In genomic region chrX:143881806-143882468, GRCm38 (mm10) we compare ENCODE assay signal across 11 mouse cellular contexts. TPM values are rescaled to one million over a fixed set of nuclear protein-coding genes. Genes with fewer than 3 reads are reported as not detected.
DNase-seq lines count a peak whose midpoint lies in the region; ATAC-seq and TF ChIP-seq lines count a peak whose summit lies in the region.
"Had no signal": no experiment of that assay in that cellular context is flagged by ENCODE, and none has a peak within 500 bp of the region (broad histone marks: within the 10 kb centered on the region; RNA-seq: fewer than 3 reads in every experiment).

No protein-coding gene starts in this region.

- WGBS in forebrain, embryonic 13.5 days = 63% methylated on average over 4 of the region's 4 CpGs
- WGBS in forebrain, embryonic 10.5 days = 81% methylated on average over 4 of the region's 4 CpGs
- WGBS in neural tube, embryonic 14.5 days = 64% methylated on average over 4 of the region's 4 CpGs
- WGBS in neural tube, embryonic 15.5 days = 55% methylated on average over 4 of the region's 4 CpGs
- WGBS in olfactory bulb, adult 2 months = 39% methylated on average over 4 of the region's 4 CpGs

- H3K9me3 ChIP-seq in forebrain, embryonic 13.5 days (replicated peaks) = no peaks in the 10 kb centered on the region
- H3K9me3 ChIP-seq in forebrain, embryonic 10.5 days = no peaks in the 10 kb centered on the region
- no peaks in the 10 kb centered on the region for H3K9me3 ChIP-seq in neural tube, embryonic 14.5 days (ENCODE audit: control insufficient read depth, low read length)
- no peaks in the 10 kb centered on the region for H3K9me3 ChIP-seq in neural tube, embryonic 15.5 days (replicated peaks)

- 0 out of 2 replicates have a peak, but pooled peaks cover 2% of the 10 kb centered on the region for H3K36me3 ChIP-seq in forebrain, embryonic 13.5 days (ENCODE audit: poor library complexity, severe bottlenecking)
- no peaks in the 10 kb centered on the region for H3K36me3 ChIP-seq in forebrain, embryonic 10.5 days (replicated peaks)
- no peaks in the 10 kb centered on the region for H3K36me3 ChIP-seq in neural tube, embryonic 14.5 days (ENCODE audit: control insufficient read depth, insufficient read depth, low read length)
- H3K36me3 ChIP-seq in neural tube, embryonic 15.5 days = no peaks in the 10 kb centered on the region; the same call in 1 of the 2 replicates

- ATAC-seq in forebrain, embryonic 13.5 days = peak; percentile 76
- ATAC-seq in neural tube, embryonic 14.5 days (ENCODE audit: low read depth) = 0 out of 2 replicates have a peak, but pooled peaks have one; percentile 32
- no peak for ATAC-seq in neural tube, embryonic 15.5 days (ENCODE audit: low FRiP score)

- peaks cover 22% of the 10 kb centered on the region for H3K4me1 ChIP-seq in forebrain, embryonic 13.5 days
- H3K4me1 ChIP-seq in forebrain, embryonic 10.5 days = no peaks in the 10 kb centered on the region
- H3K4me1 ChIP-seq in neural tube, embryonic 14.5 days (ENCODE audit: control insufficient read depth, insufficient read depth, low read length) = no peaks in the 10 kb centered on the region
- no peaks in the 10 kb centered on the region; the same call in 1 of the 2 replicates for H3K4me1 ChIP-seq in neural tube, embryonic 15.5 days
- peaks cover 3% of the 10 kb centered on the region; the same call in 1 of the 2 replicates for H3K4me1 ChIP-seq in olfactory bulb, adult 2 months (ENCODE audit: control insufficient read depth, insufficient read depth, low read length)

- DNase-seq in forebrain, embryonic 10.5 days (ENCODE audit: extremely low spot score, low spot score) = no peak
- peak; percentile 3 for DNase-seq in kidney, postnatal 10 days
- no peak for DNase-seq in kidney, adult 18-20 months
- no peak for DNase-seq in B cell, adult 2 months
- DNase-seq: adrenal gland, postnatal 36 days; right cerebral cortex, adult 18-20 months; thymus, adult 18-20 months had no signal

- TF ChIP-seq CTCF in olfactory bulb, adult 2 months (IDR thresholded peaks at IDR 0.05; ENCODE audit: insufficient read depth, low read depth, low read length) = no peak

- H3K4me3 ChIP-seq in forebrain, embryonic 13.5 days = no peak overlapping the region
- no peak overlapping the region for H3K4me3 ChIP-seq in forebrain, embryonic 10.5 days
- H3K4me3 ChIP-seq in neural tube, embryonic 14.5 days (ENCODE audit: low read depth, low read length) = no peak overlapping the region
- H3K4me3 ChIP-seq in neural tube, embryonic 15.5 days (replicated peaks) = no peak overlapping the region
- no peak overlapping the region for H3K4me3 ChIP-seq in olfactory bulb, adult 2 months (ENCODE audit: insufficient read depth, low read depth, low read length)

- 0 out of 2 replicates have a peak overlapping the region, but pooled peaks have one; percentile 54 for H3K27ac ChIP-seq in forebrain, embryonic 13.5 days
- H3K27ac ChIP-seq in forebrain, embryonic 10.5 days = no peak overlapping the region
- no peak overlapping the region for H3K27ac ChIP-seq in neural tube, embryonic 14.5 days (ENCODE audit: low read depth, low read length)
- no peak overlapping the region for H3K27ac ChIP-seq in neural tube, embryonic 15.5 days (replicated peaks)
- H3K27ac ChIP-seq in olfactory bulb, adult 2 months (ENCODE audit: insufficient read depth, low read depth, low read length) = 0 out of 2 replicates have a peak overlapping the region, but pooled peaks have one; percentile 20

- no peak for TF ChIP-seq POLR2A in olfactory bulb, adult 2 months (IDR thresholded peaks at IDR 0.05; ENCODE audit: insufficient read depth, low read depth, low read length)

- no peak overlapping the region for H3K9ac ChIP-seq in forebrain, embryonic 13.5 days
- H3K9ac ChIP-seq in neural tube, embryonic 14.5 days (replicated peaks; ENCODE audit: low read depth, low read length) = no peak overlapping the region
- no peak overlapping the region for H3K9ac ChIP-seq in neural tube, embryonic 15.5 days (replicated peaks)

- no peak overlapping the region for H3K4me2 ChIP-seq in forebrain, embryonic 13.5 days
- H3K4me2 ChIP-seq in neural tube, embryonic 14.5 days (ENCODE audit: low read depth, low read length) = no peak overlapping the region
- H3K4me2 ChIP-seq in neural tube, embryonic 15.5 days = no peak overlapping the region

- peaks cover 4% of the 10 kb centered on the region; the same call in 1 of the 2 replicates for H3K27me3 ChIP-seq in forebrain, embryonic 13.5 days
- H3K27me3 ChIP-seq in forebrain, embryonic 10.5 days (ENCODE audit: poor library complexity, severe bottlenecking) = peaks cover 77% of the 10 kb centered on the region
- no peaks in the 10 kb centered on the region for H3K27me3 ChIP-seq in neural tube, embryonic 14.5 days (ENCODE audit: control insufficient read depth, insufficient read depth, low read length)
- H3K27me3 ChIP-seq in neural tube, embryonic 15.5 days (replicated peaks) = no peaks in the 10 kb centered on the region

RNA-seq across cellular contexts. Expression of gene Dcx, which starts 51.2 kb away (rescaled TPM):
- polyA plus RNA-seq in forebrain, embryonic 13.5 days (2015; fragmentation: Nextera tagmentation; extraction: Ambion mirVana) = 196 and 206 TPM in 2 replicates
- polyA plus RNA-seq in forebrain, embryonic 10.5 days (2016; fragmentation: Nextera tagmentation; extraction: Ambion mirVana) = 9.8 and 17.4 TPM in 2 replicates
- polyA plus RNA-seq in neural tube, embryonic 14.5 days (2014; fragmentation: Nextera tagmentation; extraction: Ambion mirVana) = 348 and 397 TPM in 2 replicates
- 220 and 254 TPM in 2 replicates for polyA plus RNA-seq in neural tube, embryonic 15.5 days (2015; fragmentation: Nextera tagmentation; extraction: Ambion mirVana)
- polyA plus RNA-seq in olfactory bulb, adult 2 months (2012; ENCODE audit: insufficient read depth, insufficient read length, low replicate concordance, missing spikeins) = 74.2 and 222 TPM in 2 replicates

RNA-seq across cellular contexts. Expression of gene Capn6, which starts 54.7 kb away (rescaled TPM):
- polyA plus RNA-seq in forebrain, embryonic 13.5 days (2015; fragmentation: Nextera tagmentation; extraction: Ambion mirVana) = 2.6 and 4.7 TPM in 2 replicates
- polyA plus RNA-seq in forebrain, embryonic 10.5 days (2016; fragmentation: Nextera tagmentation; extraction: Ambion mirVana) = 19.3 and 19.9 TPM in 2 replicates
- 2.5 and 2.6 TPM in 2 replicates for polyA plus RNA-seq in neural tube, embryonic 14.5 days (2014; fragmentation: Nextera tagmentation; extraction: Ambion mirVana)
- polyA plus RNA-seq in neural tube, embryonic 15.5 days (2015; fragmentation: Nextera tagmentation; extraction: Ambion mirVana) = 11.8 and 15.4 TPM in 2 replicates
- not detected in 2 replicates for polyA plus RNA-seq in olfactory bulb, adult 2 months (2012; ENCODE audit: insufficient read depth, insufficient read length, low replicate concordance, missing spikeins)

Comparison
In these comparisons a context has a peak if more than half of its experiments do, and no peak if none do; other contexts are left out.
1. H3K27ac ChIP-seq: peak in forebrain, embryonic 13.5 days (single experiment) and olfactory bulb, adult 2 months (single experiment); none in forebrain, embryonic 10.5 days (single experiment), neural tube, embryonic 14.5 days (single experiment) and neural tube, embryonic 15.5 days (single experiment).